Mouse (Mus musculus): ENCODE measurements around the gene Cyp4x1.

Cyp4x1 gene

DNA sequence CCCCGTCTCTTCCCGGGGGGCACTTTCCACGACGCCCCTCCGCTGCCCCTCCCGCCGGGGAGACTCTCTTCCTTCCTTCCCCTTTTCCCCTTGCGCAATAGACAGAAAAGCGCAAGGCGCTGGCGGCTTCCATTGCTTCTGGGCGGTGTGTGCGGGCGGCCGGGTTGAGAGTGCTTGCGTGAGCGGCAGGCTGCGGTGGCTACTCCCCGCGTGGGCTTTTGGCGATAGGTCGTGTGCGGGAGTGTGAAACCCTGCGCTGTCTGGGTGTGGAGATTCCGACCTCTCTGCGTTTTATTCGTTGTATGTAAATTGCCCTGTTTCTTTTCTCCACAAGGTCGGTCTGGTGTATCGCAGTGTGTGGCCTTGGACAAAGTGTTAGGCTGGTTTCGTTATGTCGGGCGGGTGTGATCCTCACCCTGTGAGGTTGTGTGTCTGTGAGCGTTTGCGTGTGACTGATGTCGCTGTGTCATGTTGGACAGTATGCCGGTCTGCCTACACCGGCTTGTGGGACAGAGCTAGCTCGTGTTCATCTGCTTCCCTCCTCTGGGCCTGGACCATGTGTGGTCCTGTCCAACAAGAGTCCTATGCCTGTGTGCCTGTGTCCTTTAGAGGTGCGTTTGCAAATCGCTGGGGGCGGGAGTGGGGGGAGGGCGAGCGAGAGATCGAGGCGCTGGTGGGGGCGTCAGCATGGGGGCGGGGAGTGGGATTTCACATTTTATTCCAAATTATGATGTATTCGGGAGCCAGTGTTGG, 77.0 kb downstream of the Cyp4x1 start:
- no peak for DNase-seq (ENCODE audit: low spot score)

DNA sequence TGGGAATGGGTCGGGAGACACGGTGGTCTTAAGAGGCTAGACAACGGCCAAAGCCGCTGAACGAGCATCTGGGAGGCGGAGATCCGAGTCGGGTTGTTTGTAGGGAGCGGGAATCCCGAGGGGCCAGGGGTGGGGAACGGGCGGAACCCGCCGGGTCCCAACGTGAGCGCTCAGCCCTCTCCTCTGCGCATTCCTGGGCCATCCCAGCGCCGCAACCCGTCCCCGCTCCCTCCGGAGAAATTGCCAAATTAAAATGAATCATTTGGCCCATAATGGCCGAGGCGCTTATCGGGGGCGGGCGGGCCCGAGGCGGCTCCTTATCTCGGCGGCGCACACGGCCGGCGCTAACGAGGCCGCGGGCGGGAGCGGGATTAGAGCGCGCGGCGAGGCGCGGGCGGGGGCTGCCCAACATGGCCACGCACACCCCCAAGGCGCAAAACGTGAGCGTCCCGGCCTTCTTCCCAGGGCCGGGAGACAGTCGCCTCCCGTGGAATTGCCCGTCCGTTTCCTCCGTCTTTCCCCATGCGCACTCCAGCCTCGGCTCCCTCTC, 77.6 kb downstream of the Cyp4x1 start, which contains the start of gene Tal1:
Tal1 (plus strand) TSS at position 56 of the 550 bp plus-strand sequence.
- DNase-seq (ENCODE audit: low spot score), result no peak

Data from ovary, postnatal 14 days (tissue).